Mouse (Mus musculus): ENCODE data around the gene Spo11.

DNA sequence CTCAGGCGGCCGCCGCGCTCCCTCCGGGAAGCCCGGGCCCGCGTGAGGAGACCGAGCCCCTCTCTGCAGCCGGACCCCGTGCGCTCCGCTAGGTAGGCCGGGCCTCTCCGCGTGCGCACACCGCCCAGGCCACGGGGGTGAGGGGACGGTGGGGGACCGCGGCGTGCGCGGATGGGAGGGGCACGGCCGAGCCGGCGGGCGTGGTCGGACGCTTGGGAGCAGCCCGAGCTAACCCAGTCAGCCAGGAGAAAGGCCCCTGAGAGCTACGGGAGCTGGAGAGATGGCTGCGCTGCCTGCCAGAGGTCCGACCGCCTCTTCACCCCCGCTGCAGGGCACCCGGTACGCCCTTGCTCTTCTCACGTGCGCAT, 22.8 kb downstream of the Spo11 start:
- TF ChIP-seq POLR2A (IDR thresholded peaks at IDR 0.05; ENCODE audit: insufficient read depth, low read length), result no peak
- TF ChIP-seq CTCF (IDR thresholded peaks at IDR 0.05; ENCODE audit: low read depth, low read length), result no peak
- TF ChIP-seq EP300 (IDR thresholded peaks at IDR 0.05; ENCODE audit: insufficient read depth, low read depth, low read length), result no peak

All from ES-Bruce4 (cell line).